Comparison of ENCODE assay signal across 13 mouse cellular contexts in the genomic region with DNA sequence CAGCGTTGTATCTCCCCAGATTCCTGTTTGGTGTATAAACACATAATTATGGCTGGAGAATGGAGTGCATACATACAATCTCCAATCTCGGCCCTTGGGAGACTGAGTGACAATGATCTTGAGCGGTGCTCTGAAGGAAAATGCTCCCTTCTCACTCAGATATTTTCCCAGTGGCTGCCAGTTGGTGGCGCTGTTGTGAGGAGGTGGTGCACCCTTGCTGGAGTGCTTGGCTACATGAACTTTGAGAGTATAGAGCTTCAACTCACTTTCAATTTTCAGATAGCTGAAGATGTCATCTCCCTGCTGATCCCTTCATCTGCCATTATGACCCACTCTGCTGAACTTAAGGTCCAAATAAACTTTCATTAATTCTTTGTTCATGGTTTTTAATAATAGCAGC.
A peak's percentile ranks its signal among the peaks of the same experiment; 100 is the strongest.
DNase-seq lines count a peak whose midpoint lies in the region; ATAC-seq and TF ChIP-seq lines count a peak whose summit lies in the region.
"Had no signal": no experiment of that assay in that cellular context is flagged by ENCODE, and none has a peak within 500 bp of the region (broad histone marks: within the 10 kb centered on the region; RNA-seq: fewer than 3 reads in every experiment).

No protein-coding gene starts in this region.

- intact Hi-C loops in gastrocnemius, postnatal 36 days (cut with DNase I): no loop called here

- 68% methylated on average over 4 of the region's 4 CpGs for WGBS in kidney, postnatal 0 days

- no peaks in the 10 kb centered on the region for H3K9me3 ChIP-seq in kidney, postnatal 0 days (replicated peaks; ENCODE audit: low read length)

- DNase-seq in kidney, postnatal 0 days (ENCODE audit: low spot score): no peak
- DNase-seq in kidney, adult 18-20 months: no peak
- DNase-seq in right cerebral cortex, postnatal 4 days: peak; percentile 9
- DNase-seq in right cerebral cortex, postnatal 36 days (ENCODE audit: low spot score in 2 of 2): no peak
- DNase-seq in brain, embryonic 14.5 days (ENCODE audit: low read depth): no peak
- DNase-seq in gastrocnemius, postnatal 36 days: no peak
- no peak for DNase-seq in left cerebral cortex, adult 8-10 months (ENCODE audit: low spot score in 2 of 2)
- DNase-seq: cerebellum, adult 9-11 months; gastrocnemius, adult 2 months; kidney, adult 2 months; layer of hippocampus, postnatal 36 days; lung, postnatal 10 days had no signal

- H3K4me2 ChIP-seq in kidney, postnatal 0 days (ENCODE audit: low read length): no peak overlapping the region

- no peaks in the 10 kb centered on the region for H3K36me3 ChIP-seq in kidney, postnatal 0 days (ENCODE audit: insufficient read depth, low read length)

- H3K27ac ChIP-seq in kidney, postnatal 0 days: no peak overlapping the region
- H3K27ac ChIP-seq: gastrocnemius, adult 2 months had no signal

- TF ChIP-seq POLR2A in brain, embryonic 14.5 days (IDR thresholded peaks at IDR 0.05; ENCODE audit: borderline replicate concordance, extremely low read depth, insufficient read depth, insufficient read length, poor library complexity, severe bottlenecking): no peak

- no peak for ATAC-seq in kidney, postnatal 0 days (replicated peaks; ENCODE audit: low FRiP score, low read depth)
- ATAC-seq: Patski had no signal

- no peaks in the 10 kb centered on the region for H3K4me1 ChIP-seq in kidney, postnatal 0 days (replicated peaks; ENCODE audit: insufficient read depth, low read length)

- no peaks in the 10 kb centered on the region for H3K27me3 ChIP-seq in kidney, postnatal 0 days (ENCODE audit: insufficient read depth, low read length)
- H3K27me3 ChIP-seq: Patski had no signal

- H3K4me3 ChIP-seq in kidney, postnatal 0 days (replicated peaks; ENCODE audit: low read depth, low read length): no peak overlapping the region
- H3K4me3 ChIP-seq: gastrocnemius, adult 2 months had no signal

- H3K9ac ChIP-seq in kidney, postnatal 0 days (ENCODE audit: low read depth, low read length): no peak overlapping the region

- peak; percentile 30; the same call in 1 of the 2 replicates for TF ChIP-seq CTCF in kidney, postnatal 0 days (IDR thresholded peaks at IDR 0.05; ENCODE audit: low read depth)
- TF ChIP-seq CTCF in brain, embryonic 14.5 days (IDR thresholded peaks at IDR 0.05; ENCODE audit: borderline replicate concordance, extremely low read depth, insufficient read depth, insufficient read length): peak; percentile 31; the same call in 1 of the 2 replicates
